Mouse (Mus musculus): ENCODE data around the gene Gm9821. TPM values are rescaled to one million over a fixed set of nuclear protein-coding genes. Genes with fewer than 3 reads are reported as not detected.

Gene Gm9821
- 0.25 TPM in 1 of 2 replicates, not detected in the other for polyA plus RNA-seq (2014; fragmentation: Nextera tagmentation; extraction: Ambion mirVana)

- 80% methylated on average over 18 of the region's 18 CpGs for WGBS
- no peak for DNase-seq (ENCODE audit: low spot score, missing footprints)
- no peak within 1 kb of the TSS for H3K4me2 ChIP-seq
- H3K36me3 ChIP-seq (ENCODE audit: control insufficient read depth, insufficient read depth, low read length): no peaks in the 10 kb centered on the region
- H3K27me3 ChIP-seq (ENCODE audit: control insufficient read depth, insufficient read depth, low read length): no peaks in the 10 kb centered on the region
- H3K9me3 ChIP-seq (ENCODE audit: control insufficient read depth, low read length): no peaks in the 10 kb centered on the region
- H3K4me3 ChIP-seq (ENCODE audit: low read depth, low read length): no peak within 1 kb of the TSS
- H3K9ac ChIP-seq (ENCODE audit: low read length): no peak within 1 kb of the TSS
- ATAC-seq (ENCODE audit: low FRiP score): no peak
- H3K4me1 ChIP-seq (ENCODE audit: control insufficient read depth, insufficient read depth, low read length): peaks cover 24% of the 10 kb centered on the region
- no peak within 1 kb of the TSS for H3K27ac ChIP-seq (ENCODE audit: low read depth, low read length)
Observed at GRCm38 (mm10) chr2:91945483-91945882, at the start of gene Gm9821. Gene Gm9821, plus strand, starts transcription at chr2:91945703.

- no peak overlapping the region for H3K9ac ChIP-seq (ENCODE audit: low read length)
- no peak for ATAC-seq (ENCODE audit: low FRiP score)
- 0 out of 2 replicates have a peak, but pooled peaks cover 2% of the 10 kb centered on the region for H3K36me3 ChIP-seq (ENCODE audit: control insufficient read depth, insufficient read depth, low read length)
- no peak overlapping the region for H3K4me2 ChIP-seq
- H3K4me3 ChIP-seq (ENCODE audit: low read depth, low read length): no peak overlapping the region
- H3K27me3 ChIP-seq (ENCODE audit: control insufficient read depth, insufficient read depth, low read length): no peaks in the 10 kb centered on the region
- no peaks in the 10 kb centered on the region for H3K4me1 ChIP-seq (ENCODE audit: control insufficient read depth, insufficient read depth, low read length)
- DNase-seq (ENCODE audit: low spot score, missing footprints): peak; percentile 37
- no peaks in the 10 kb centered on the region for H3K9me3 ChIP-seq (ENCODE audit: control insufficient read depth, low read length)
- no peak overlapping the region for H3K27ac ChIP-seq (ENCODE audit: low read depth, low read length)
Observed at GRCm38 (mm10) chr2:91897968-91898367, 47.5 kb upstream of the Gm9821 start.

- no peaks in the 10 kb centered on the region for H3K4me1 ChIP-seq (ENCODE audit: control insufficient read depth, insufficient read depth, low read length)
- H3K4me2 ChIP-seq: no peak overlapping the region
- no peak overlapping the region for H3K9ac ChIP-seq (ENCODE audit: low read length)
- H3K27ac ChIP-seq (ENCODE audit: low read depth, low read length): no peak overlapping the region
- ATAC-seq (ENCODE audit: low FRiP score) (no peak), DNase-seq (ENCODE audit: low spot score, missing footprints) (peak; percentile 75)
- H3K36me3 ChIP-seq (ENCODE audit: control insufficient read depth, insufficient read depth, low read length): 0 out of 2 replicates have a peak, but pooled peaks cover 2% of the 10 kb centered on the region
- 93% methylated on average over 3 of the region's 3 CpGs for WGBS
- no peaks in the 10 kb centered on the region for H3K27me3 ChIP-seq (ENCODE audit: control insufficient read depth, insufficient read depth, low read length)
- H3K9me3 ChIP-seq (ENCODE audit: control insufficient read depth, low read length): no peaks in the 10 kb centered on the region
- H3K4me3 ChIP-seq (ENCODE audit: low read depth, low read length): no peak overlapping the region
Observed at GRCm38 (mm10) chr2:91899141-91899540, 46.4 kb upstream of the Gm9821 start.

GRCm38 (mm10) chr2:91900431-91900830 is 45.1 kb upstream of the Gm9821 start:
- DNase-seq (ENCODE audit: low spot score, missing footprints) (peak; percentile 81), ATAC-seq (ENCODE audit: low FRiP score) (no peak)
- Histone ChIP-seq H3K9ac (ENCODE audit: low read length) (no peak overlapping the region), H3K27ac (ENCODE audit: low read depth, low read length) (no peak overlapping the region), H3K4me2 (no peak overlapping the region), H3K27me3 (ENCODE audit: control insufficient read depth, insufficient read depth, low read length) (no peaks in the 10 kb centered on the region), H3K4me3 (ENCODE audit: low read depth, low read length) (no peak overlapping the region), H3K4me1 (ENCODE audit: control insufficient read depth, insufficient read depth, low read length) (peaks cover 4% of the 10 kb centered on the region; the same call in 1 of the 2 replicates), H3K36me3 (ENCODE audit: control insufficient read depth, insufficient read depth, low read length) (0 out of 2 replicates have a peak, but pooled peaks cover 2% of the 10 kb centered on the region), H3K9me3 (ENCODE audit: control insufficient read depth, low read length) (no peaks in the 10 kb centered on the region)
- 95% methylated on average over 8 of the region's 8 CpGs for WGBS

GRCm38 (mm10) chr2:91902336-91902735 is 43.2 kb upstream of the Gm9821 start:
- Histone ChIP-seq H3K27me3 (ENCODE audit: control insufficient read depth, insufficient read depth, low read length) (no peaks in the 10 kb centered on the region), H3K4me1 (ENCODE audit: control insufficient read depth, insufficient read depth, low read length) (peaks cover 4% of the 10 kb centered on the region; the same call in 1 of the 2 replicates), H3K36me3 (ENCODE audit: control insufficient read depth, insufficient read depth, low read length) (0 out of 2 replicates have a peak, but pooled peaks cover 2% of the 10 kb centered on the region), H3K9ac (ENCODE audit: low read length) (no peak overlapping the region), H3K4me2 (no peak overlapping the region), H3K27ac (ENCODE audit: low read depth, low read length) (no peak overlapping the region), H3K4me3 (ENCODE audit: low read depth, low read length) (no peak overlapping the region), H3K9me3 (ENCODE audit: control insufficient read depth, low read length) (no peaks in the 10 kb centered on the region)
- 73% methylated on average over 5 of the region's 5 CpGs for WGBS
- DNase-seq (ENCODE audit: low spot score, missing footprints) (peak; percentile 44), ATAC-seq (ENCODE audit: low FRiP score) (no peak)

GRCm38 (mm10) chr2:91903171-91903925 is 42.2 kb upstream of the Gm9821 start:
- no peak overlapping the region for H3K27ac ChIP-seq (ENCODE audit: low read depth, low read length)
- no peak overlapping the region for H3K9ac ChIP-seq (ENCODE audit: low read length)
- no peaks in the 10 kb centered on the region for H3K9me3 ChIP-seq (ENCODE audit: control insufficient read depth, low read length)
- 0 out of 2 replicates have a peak, but pooled peaks cover 2% of the 10 kb centered on the region for H3K36me3 ChIP-seq (ENCODE audit: control insufficient read depth, insufficient read depth, low read length)
- H3K27me3 ChIP-seq (ENCODE audit: control insufficient read depth, insufficient read depth, low read length): no peaks in the 10 kb centered on the region
- DNase-seq (ENCODE audit: low spot score, missing footprints): peak; percentile 53
- H3K4me3 ChIP-seq (ENCODE audit: low read depth, low read length): no peak overlapping the region
- no peak overlapping the region for H3K4me2 ChIP-seq
- no peak for ATAC-seq (ENCODE audit: low FRiP score)
- peaks cover 4% of the 10 kb centered on the region; the same call in 1 of the 2 replicates for H3K4me1 ChIP-seq (ENCODE audit: control insufficient read depth, insufficient read depth, low read length)
- 83% methylated on average over 3 of the region's 3 CpGs for WGBS

GRCm38 (mm10) chr2:91904618-91905307 is 40.7 kb upstream of the Gm9821 start:
- Histone ChIP-seq H3K4me3 (ENCODE audit: low read depth, low read length) (no peak overlapping the region), H3K27me3 (ENCODE audit: control insufficient read depth, insufficient read depth, low read length) (no peaks in the 10 kb centered on the region), H3K27ac (ENCODE audit: low read depth, low read length) (peak overlapping the region; percentile 40; the same call in 1 of the 2 replicates), H3K9ac (ENCODE audit: low read length) (no peak overlapping the region), H3K4me1 (ENCODE audit: control insufficient read depth, insufficient read depth, low read length) (peaks cover 4% of the 10 kb centered on the region; the same call in 1 of the 2 replicates), H3K4me2 (no peak overlapping the region), H3K36me3 (ENCODE audit: control insufficient read depth, insufficient read depth, low read length) (0 out of 2 replicates have a peak, but pooled peaks cover 2% of the 10 kb centered on the region), H3K9me3 (ENCODE audit: control insufficient read depth, low read length) (no peaks in the 10 kb centered on the region)
- ATAC-seq (ENCODE audit: low FRiP score): 0 out of 2 replicates have a peak, but pooled peaks have one; percentile 35
- WGBS: 77% methylated on average over 5 of the region's 5 CpGs
- peak; percentile 85 for DNase-seq (ENCODE audit: low spot score, missing footprints)

GRCm38 (mm10) chr2:91906141-91906540 is 39.4 kb upstream of the Gm9821 start:
- H3K4me1 ChIP-seq (ENCODE audit: control insufficient read depth, insufficient read depth, low read length): peaks cover 4% of the 10 kb centered on the region; the same call in 1 of the 2 replicates
- H3K4me3 ChIP-seq (ENCODE audit: low read depth, low read length): no peak overlapping the region
- no peaks in the 10 kb centered on the region for H3K9me3 ChIP-seq (ENCODE audit: control insufficient read depth, low read length)
- no peak overlapping the region for H3K4me2 ChIP-seq
- no peak overlapping the region for H3K27ac ChIP-seq (ENCODE audit: low read depth, low read length)
- no peak overlapping the region for H3K9ac ChIP-seq (ENCODE audit: low read length)
- 98% methylated on average over 2 of the region's 2 CpGs for WGBS
- H3K36me3 ChIP-seq (ENCODE audit: control insufficient read depth, insufficient read depth, low read length): peaks cover 3% of the 10 kb centered on the region; the same call in 1 of the 2 replicates
- ATAC-seq (ENCODE audit: low FRiP score) (no peak), DNase-seq (ENCODE audit: low spot score, missing footprints) (peak; percentile 45)
- H3K27me3 ChIP-seq (ENCODE audit: control insufficient read depth, insufficient read depth, low read length): no peaks in the 10 kb centered on the region

GRCm38 (mm10) chr2:91912616-91913015 is 32.9 kb upstream of the Gm9821 start:
- no peak overlapping the region for H3K4me3 ChIP-seq (ENCODE audit: low read depth, low read length)
- no peak overlapping the region for H3K9ac ChIP-seq (ENCODE audit: low read length)
- H3K9me3 ChIP-seq (ENCODE audit: control insufficient read depth, low read length): no peaks in the 10 kb centered on the region
- H3K27ac ChIP-seq (ENCODE audit: low read depth, low read length): no peak overlapping the region
- DNase-seq (ENCODE audit: low spot score, missing footprints): no peak
- 82% methylated on average over 3 of the region's 3 CpGs for WGBS
- H3K36me3 ChIP-seq (ENCODE audit: control insufficient read depth, insufficient read depth, low read length): peaks cover 21% of the 10 kb centered on the region
- H3K4me1 ChIP-seq (ENCODE audit: control insufficient read depth, insufficient read depth, low read length): no peaks in the 10 kb centered on the region
- no peaks in the 10 kb centered on the region for H3K27me3 ChIP-seq (ENCODE audit: control insufficient read depth, insufficient read depth, low read length)
- H3K4me2 ChIP-seq: no peak overlapping the region
- ATAC-seq (ENCODE audit: low FRiP score): no peak

All from midbrain, embryonic 11.5 days (tissue).